Mouse (Mus musculus) large intestine, adult 2 months (tissue): ENCODE measurements around the gene Slc26a10. TPM values are rescaled to one million over a fixed set of nuclear protein-coding genes. Genes with fewer than 3 reads are reported as not detected.
"Not testable (repeated sequence)": the region's sequence is repeated elsewhere in the genome, so short reads cannot be mapped to it uniquely, and the experiment has no call there.

Source experiments
- DNase-seq: peaks from one replicate; pipeline ENCODE4 v3.0.0-alpha.2; 2012; ENCODE audit warnings: low read depth, low spot score
- WGBS: fragments of 180-500 bp; shearing (Covaris S2); methylation state at CpG from one replicate; pipeline ENCODE4 v1.1.7; 2018; 5-methylcytosine and 5-hydroxymethylcytosine counted together
- polyA plus RNA-seq: library from polyadenylated mRNA; depleted of rRNA; stranded (reverse); fragments of >200 nt; gene quantifications from 2 replicates; pipeline ENCODE4 v1.2.3, GENCODE M21; 2012

Slc26a10 gene
- polyA plus RNA-seq, 1 experiment, result 0.90 TPM

- WGBS, result 31% methylated on average over 15 of the region's 15 CpGs
- no peak for DNase-seq
These were observed 13.5 kb downstream of the Slc26a10 start for GRCm38 (mm10) chr10:127166771-127167613.

- DNase-seq, result no peak
- 7% methylated on average over 11 of the region's 11 CpGs for WGBS
These were observed 14.1 kb downstream of the Slc26a10 start for GRCm38 (mm10) chr10:127166404-127166715.

GRCm38 (mm10) chr10:127165654-127166403, 14.6 kb downstream of the Slc26a10 start:
- WGBS, result under 1% methylated on average over 56 of the region's 56 CpGs
- no peak for DNase-seq

GRCm38 (mm10) chr10:127165354-127165653, 15.1 kb downstream of the Slc26a10 start:
- 1% methylated on average over 41 of the region's 42 CpGs for WGBS
- DNase-seq, result no peak

- DNase-seq, result no peak
These were observed 15.7 kb downstream of the Slc26a10 start, which contains the start of gene B4galnt1 for GRCm38 (mm10) chr10:127164631-127165353. Gene B4galnt1, plus strand, starts transcription at chr10:127165225.

GRCm38 (mm10) chr10:127164190-127164589, 16.3 kb downstream of the Slc26a10 start:
- WGBS, result 91% methylated on average over 4 of the region's 4 CpGs

More at GRCm38 (mm10) chr10:127164631-127165353, 15.7 kb downstream of the Slc26a10 start, which contains the start of gene B4galnt1:
- WGBS, result 3% methylated on average over 52 of the region's 52 CpGs

GRCm38 (mm10) chr10:127162771-127163261, 17.6 kb downstream of the Slc26a10 start:
- not testable (repeated sequence) for DNase-seq
- WGBS, result 64% methylated on average over 7 of the region's 7 CpGs

More at GRCm38 (mm10) chr10:127164190-127164589, 16.3 kb downstream of the Slc26a10 start:
- no peak for DNase-seq

- 77% methylated on average over 3 of the region's 3 CpGs for WGBS
- DNase-seq, result no peak
These were observed 19.7 kb downstream of the Slc26a10 start for GRCm38 (mm10) chr10:127160728-127161127.

- no peak for DNase-seq
- WGBS, result 67% methylated on average over 9 of the region's 9 CpGs
These were observed 20.4 kb downstream of the Slc26a10 start for GRCm38 (mm10) chr10:127160081-127160480.

- no peak for DNase-seq
- 35% methylated on average over 3 of the region's 3 CpGs for WGBS
These were observed 22.0 kb downstream of the Slc26a10 start for GRCm38 (mm10) chr10:127158471-127158870.

- 30% methylated on average over 1 of the region's 1 CpGs for WGBS
- no peak for DNase-seq
These were observed 23.9 kb downstream of the Slc26a10 start for GRCm38 (mm10) chr10:127156511-127156910.

- DNase-seq, result no peak
- WGBS, result 47% methylated on average over 1 of the region's 1 CpGs
These were observed 24.4 kb downstream of the Slc26a10 start for GRCm38 (mm10) chr10:127156089-127156488.

GRCm38 (mm10) chr10:127154652-127155051, 25.8 kb downstream of the Slc26a10 start:
- 54% methylated on average over 5 of the region's 5 CpGs for WGBS
- no peak for DNase-seq

GRCm38 (mm10) chr10:127154241-127154640, 26.2 kb downstream of the Slc26a10 start:
- DNase-seq, result no peak
- 27% methylated on average over 2 of the region's 2 CpGs for WGBS

- DNase-seq, result no peak
- 94% methylated on average over 7 of the region's 7 CpGs for WGBS
These were observed 27.1 kb downstream of the Slc26a10 start for GRCm38 (mm10) chr10:127153323-127153722.

- not testable (repeated sequence) for DNase-seq
- WGBS, result 78% methylated on average over 10 of the region's 10 CpGs
These were observed 27.9 kb downstream of the Slc26a10 start for GRCm38 (mm10) chr10:127152556-127152955.

GRCm38 (mm10) chr10:127151233-127151632, 29.2 kb downstream of the Slc26a10 start:
- 49% methylated on average over 3 of the region's 3 CpGs for WGBS
- DNase-seq, result not testable (repeated sequence)

- no peak for DNase-seq
- WGBS, result 21% methylated on average over 4 of the region's 4 CpGs
These were observed 30.0 kb downstream of the Slc26a10 start for GRCm38 (mm10) chr10:127150471-127150872.

GRCm38 (mm10) chr10:127147135-127147534, 33.3 kb downstream of the Slc26a10 start:
- 38% methylated on average over 6 of the region's 6 CpGs for WGBS
- DNase-seq, result no peak

GRCm38 (mm10) chr10:127145303-127145702, 35.1 kb downstream of the Slc26a10 start:
- 75% methylated on average over 5 of the region's 5 CpGs for WGBS
- DNase-seq, result no peak
